Mouse (Mus musculus) embryonic fibroblast, embryonic 13.5 days (primary cell): ENCODE measurements around the gene Kmt2d.

ENCODE experiments used
- CTCF ChIP-seq: IDR thresholded peaks from 2 replicates; pipeline ENCODE4 v1.5.1; 2011; ENCODE audit warnings: mild to moderate bottlenecking, control low read depth, low read length, moderate library complexity, borderline replicate concordance; ENCODE audit not compliant: insufficient read depth
- POLR2A ChIP-seq: IDR thresholded peaks from 2 replicates; pipeline ENCODE4 v1.6.1; 2011; ENCODE audit warnings: low read depth, mild to moderate bottlenecking, control low read depth, low read length, moderate library complexity

DNA sequence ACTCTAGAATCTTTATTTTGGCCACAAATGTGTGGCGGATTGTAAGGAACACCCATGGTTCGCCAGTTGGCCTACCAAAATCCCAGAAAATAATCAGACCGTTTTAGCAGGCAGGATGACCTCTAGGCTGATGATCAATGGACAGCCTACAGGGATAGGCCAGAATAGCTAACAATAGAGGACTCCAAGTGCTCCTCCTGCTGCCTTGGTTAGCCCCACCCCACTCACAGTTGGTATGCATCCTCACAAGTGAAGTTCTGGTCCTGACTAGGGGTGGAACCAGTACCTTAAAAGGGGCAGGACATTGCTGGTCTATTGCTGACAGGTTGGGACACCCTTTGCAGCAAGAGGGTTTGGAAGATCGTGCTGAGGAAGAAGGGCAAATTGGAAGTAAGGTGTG is 22.0 kb upstream of the Kmt2d start:
- TF ChIP-seq CTCF (no peak), POLR2A (no peak)
